Mouse (Mus musculus) G1E (cell line): Measurements from ENCODE around the gene Gm10961. TPM values are rescaled to one million over a fixed set of nuclear protein-coding genes. Genes with fewer than 3 reads are reported as not detected.

Experiments
- ATAC-seq: 2 replicates; pipeline ENCODE4 v1.8.0; 2016; ENCODE audit warnings: mild to moderate bottlenecking; ENCODE audit not compliant: insufficient number of reproducible peaks, poor library complexity, low FRiP score, severe bottlenecking; ENCODE audit errors: extremely low read depth
- DNase-seq: peaks from one replicate; pipeline ENCODE4 v3.0.0; 2012; ENCODE audit warnings: low spot score
- H3K27me3 ChIP-seq: 2 replicates; pipeline ENCODE4 v1.6.1; 2012; ENCODE audit warnings: mild to moderate bottlenecking, low read length, inconsistent platforms; ENCODE audit not compliant: insufficient read depth
- H3K36me3 ChIP-seq: replicated peaks from 2 replicates; pipeline ENCODE3; 2012; ENCODE audit warnings: mild to moderate bottlenecking, inconsistent platforms
- H3K4me1 ChIP-seq: 2 replicates; pipeline ENCODE4 v1.6.1; 2012; ENCODE audit warnings: low read depth, low read length, inconsistent platforms, mixed read lengths; ENCODE audit not compliant: insufficient read depth
- H3K4me3 ChIP-seq: 2 replicates; pipeline ENCODE4 v1.5.1; 2012; ENCODE audit warnings: low read depth, mild to moderate bottlenecking, inconsistent platforms, low read length, moderate library complexity, mixed read lengths
- H3K9me3 ChIP-seq: replicated peaks from 2 replicates; pipeline ENCODE4 v1.6.1; 2012; ENCODE audit warnings: inconsistent platforms
- CTCF ChIP-seq: IDR thresholded peaks from 2 replicates; pipeline ENCODE4 v1.5.1; 2012; ENCODE audit warnings: low read depth, low read length, inconsistent platforms, mixed read lengths
- GATA1 ChIP-seq: IDR thresholded peaks from 2 replicates; pipeline ENCODE4 v1.6.1; 2012; ENCODE audit warnings: borderline replicate concordance, low read length, inconsistent platforms, mixed read lengths
- GATA2 ChIP-seq: IDR thresholded peaks from 2 replicates; pipeline ENCODE4 v1.6.1; 2012; ENCODE audit warnings: low read depth, low read length, inconsistent platforms, borderline replicate concordance
- POLR2AphosphoS5 ChIP-seq: IDR thresholded peaks from 2 replicates; pipeline ENCODE4 v1.6.1; 2012; ENCODE audit warnings: low read depth, low read length, inconsistent platforms; ENCODE audit not compliant: insufficient replicate concordance
- TAL1 ChIP-seq: conservative IDR thresholded peaks from 2 replicates; pipeline ENCODE4 v1.6.1; 2012; ENCODE audit warnings: low read depth, low read length, inconsistent platforms, mixed read lengths
- polyA plus RNA-seq: library from polyadenylated mRNA; stranded (reverse); fragments of >175 nt; gene quantifications from 2 replicates; pipeline ENCODE4 v1.2.3, GENCODE M21; 2012
- total RNA-seq, 2 experiments: library from RNA; stranded (forward) in 1 of 2; stranded (reverse) in 1 of 2; fragments of 200-1000 nt in 1 of 2; fragments of >200 nt in 1 of 2; fragmentation: Nextera tagmentation in 1 of 2; gene quantifications; 2 replicates each; pipeline ENCODE4 v1.2.3; 2014 to 2017

The Gm10961 gene
- total RNA-seq (2014; fragmentation: Nextera tagmentation): not detected in 2 replicates
- not detected in 2 replicates for total RNA-seq (2017)
- not detected in 2 replicates for polyA plus RNA-seq

DNA sequence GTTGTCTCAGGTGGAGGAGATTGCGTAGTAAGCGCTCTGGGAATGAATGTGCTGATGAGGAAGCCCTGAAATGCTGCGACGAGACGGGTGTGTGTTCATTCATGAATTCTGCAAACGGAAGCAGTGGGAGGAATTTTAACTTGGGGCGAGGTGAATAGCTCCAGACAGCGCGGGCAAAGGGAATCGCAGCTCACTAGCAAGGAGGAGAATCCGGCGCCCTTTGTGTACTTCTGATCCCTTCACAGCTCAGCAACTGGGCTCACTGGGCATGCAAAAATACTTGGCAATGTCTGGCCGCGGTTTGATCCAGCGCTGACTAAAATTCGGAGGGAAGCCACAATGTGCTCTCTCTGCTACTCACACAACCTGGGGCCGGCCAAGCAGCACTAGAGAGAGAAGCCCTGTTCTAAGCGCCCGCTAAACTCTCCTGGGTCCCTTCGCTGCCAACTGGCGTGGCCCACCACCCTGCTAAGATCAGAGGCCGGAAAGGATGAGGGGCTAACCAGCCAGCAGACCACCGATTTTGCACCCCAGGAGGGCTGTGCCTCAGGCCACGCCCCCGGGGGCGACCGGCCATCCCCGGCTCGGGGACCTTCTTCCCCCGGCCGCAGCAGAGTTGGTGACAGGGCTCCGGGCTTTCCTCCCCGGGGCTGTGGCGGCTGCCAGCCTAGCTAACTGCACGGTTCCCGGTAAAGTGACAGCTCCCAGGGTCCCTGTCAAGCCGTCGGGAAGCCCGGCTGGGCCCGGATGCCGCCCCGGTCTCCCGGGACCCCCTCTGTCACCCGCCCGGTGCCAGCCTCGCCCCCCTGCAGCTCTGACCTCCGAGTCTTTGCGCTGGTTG lies at the start of gene Gm10961:
Gene Gm10961 (plus strand): TSS at position 641 of the 841 bp plus-strand sequence.
- ATAC-seq (0 out of 2 replicates have a peak, but pooled peaks have one; percentile 11), DNase-seq (peak; percentile 59)
- Histone ChIP-seq H3K36me3 (peaks cover 38% of the 10 kb centered on the region), H3K4me1 (peaks cover 14% of the 10 kb centered on the region), H3K9me3 (no peaks in the 10 kb centered on the region), H3K27me3 (peaks cover 2% of the 10 kb centered on the region), H3K4me3 (peak within 1 kb of the TSS; percentile 90)
- TF ChIP-seq GATA1 (no peak), GATA2 (no peak), CTCF (no peak), POLR2AphosphoS5 (no peak), TAL1 (no peak)

DNA sequence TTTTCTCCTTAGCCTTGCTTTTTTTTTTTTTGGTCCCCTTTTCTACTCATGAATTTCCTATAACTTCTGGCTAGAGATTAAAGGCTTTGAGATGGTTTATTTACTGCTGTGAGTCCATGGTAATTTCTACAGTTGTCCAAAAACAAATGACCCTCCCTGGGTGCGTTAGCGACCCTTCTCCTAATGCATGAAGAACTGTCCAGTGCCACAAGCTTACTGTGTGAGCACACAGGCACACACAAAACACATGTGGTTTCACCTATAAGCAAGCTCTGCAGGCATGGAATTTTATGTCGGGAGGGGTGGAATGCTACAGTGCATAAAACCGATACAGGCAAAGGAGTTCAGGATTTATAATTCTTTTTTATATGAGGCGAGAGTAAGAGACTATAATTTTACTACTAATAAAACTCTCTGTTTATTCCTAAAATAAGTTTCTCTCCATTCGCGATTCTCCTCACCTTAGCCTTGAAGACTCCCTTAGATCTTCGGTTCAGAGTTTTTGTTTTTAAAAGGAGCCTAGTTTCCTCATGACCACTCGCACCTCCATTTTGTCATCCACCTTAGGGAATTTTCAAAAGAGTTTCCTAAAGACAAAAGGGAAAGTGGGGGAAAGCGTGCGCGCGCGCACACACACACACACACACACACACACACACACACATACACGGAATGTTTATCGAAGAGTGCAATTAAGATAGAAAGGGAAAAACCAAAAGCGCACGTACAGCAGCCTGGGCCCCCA lies 48.8 kb upstream of the Gm10961 start:
- DNase-seq (no peak), ATAC-seq (no peak)
- no peaks in the 10 kb centered on the region for H3K9me3 ChIP-seq
- H3K27me3 ChIP-seq: peaks cover 56% of the 10 kb centered on the region
- no peak overlapping the region for H3K4me3 ChIP-seq
- H3K4me1 ChIP-seq: peaks cover 21% of the 10 kb centered on the region
- no peaks in the 10 kb centered on the region for H3K36me3 ChIP-seq
- no peak for TF ChIP-seq GATA1
- no peak for TF ChIP-seq CTCF
- TF ChIP-seq TAL1: no peak
- TF ChIP-seq GATA2: no peak
- no peak for TF ChIP-seq POLR2AphosphoS5

DNA sequence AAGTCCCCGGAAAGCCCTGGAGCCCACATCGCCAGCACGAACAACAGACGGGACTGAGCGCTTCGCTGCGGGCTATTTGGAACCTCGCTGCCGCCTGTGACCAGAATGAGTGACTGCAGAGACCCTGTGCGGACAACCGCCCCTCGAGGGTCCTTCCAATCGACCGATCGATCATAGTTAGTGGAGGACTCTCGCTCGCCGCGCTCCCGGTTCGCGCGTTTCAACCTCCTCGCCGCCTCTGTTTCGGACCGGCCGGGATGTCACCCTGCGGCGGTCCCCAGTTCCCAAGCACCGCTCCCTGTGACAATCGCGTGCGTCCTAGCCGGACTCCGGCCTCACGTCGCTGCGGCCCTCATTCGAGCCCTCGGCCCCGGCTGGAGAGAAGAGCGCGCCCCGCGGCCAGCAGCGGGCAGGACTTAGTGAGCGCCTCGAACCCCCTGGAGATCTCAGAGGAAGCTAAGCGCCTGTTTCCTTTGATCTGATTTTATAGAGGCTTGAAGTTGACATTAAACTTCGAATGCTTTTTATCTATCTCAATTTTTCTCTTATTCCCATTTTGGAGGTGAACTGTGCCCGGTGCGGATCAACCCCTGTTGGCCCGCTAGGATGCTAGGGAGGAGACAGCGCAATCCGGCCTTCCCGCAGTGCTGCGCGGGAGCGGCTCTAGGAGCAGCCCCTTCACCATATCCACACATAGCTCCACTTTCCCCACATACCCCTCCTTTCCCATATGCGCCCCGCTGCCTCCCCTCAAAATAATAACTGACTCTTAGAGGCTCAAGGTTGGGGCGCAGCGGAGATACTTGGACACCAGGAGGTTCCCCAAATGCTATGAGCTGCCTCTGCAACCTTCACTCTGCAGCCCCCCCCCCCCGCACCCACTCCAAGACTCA lies 48.0 kb upstream of the Gm10961 start:
- H3K4me1 ChIP-seq: peaks cover 13% of the 10 kb centered on the region
- no peaks in the 10 kb centered on the region for H3K9me3 ChIP-seq
- no peak for DNase-seq
- peaks cover 63% of the 10 kb centered on the region for H3K27me3 ChIP-seq
- no peak overlapping the region for H3K4me3 ChIP-seq
- no peaks in the 10 kb centered on the region for H3K36me3 ChIP-seq
- ATAC-seq: no peak
- no peak for TF ChIP-seq GATA1
- TF ChIP-seq GATA2: no peak
- no peak for TF ChIP-seq CTCF
- no peak for TF ChIP-seq POLR2AphosphoS5
- TF ChIP-seq TAL1: no peak

DNA sequence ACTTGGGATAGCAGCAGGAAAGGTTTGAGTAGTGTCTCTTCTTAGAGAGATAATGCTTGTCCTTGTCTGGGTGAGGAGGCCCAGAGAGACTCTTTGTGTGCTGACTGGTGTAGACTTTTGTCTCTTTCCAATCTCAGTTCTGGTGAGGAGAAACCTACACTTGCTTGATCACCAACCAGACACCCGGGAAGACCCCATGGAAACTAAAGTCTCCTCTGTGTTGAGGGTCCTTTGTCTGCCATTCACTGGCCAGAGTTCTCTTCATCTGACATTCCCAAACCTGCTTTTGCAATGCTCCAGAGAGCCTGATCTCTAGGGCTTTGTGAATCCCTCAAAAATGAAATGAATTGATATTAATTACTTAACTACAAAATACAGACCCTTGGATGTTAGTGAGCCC lies 47.2 kb upstream of the Gm10961 start:
- TF ChIP-seq GATA2: no peak
- ATAC-seq (no peak), DNase-seq (no peak)
- peaks cover 5% of the 10 kb centered on the region for H3K4me1 ChIP-seq
- H3K9me3 ChIP-seq: no peaks in the 10 kb centered on the region
- H3K27me3 ChIP-seq: peaks cover 66% of the 10 kb centered on the region
- no peaks in the 10 kb centered on the region for H3K36me3 ChIP-seq
- H3K4me3 ChIP-seq: no peak overlapping the region

DNA sequence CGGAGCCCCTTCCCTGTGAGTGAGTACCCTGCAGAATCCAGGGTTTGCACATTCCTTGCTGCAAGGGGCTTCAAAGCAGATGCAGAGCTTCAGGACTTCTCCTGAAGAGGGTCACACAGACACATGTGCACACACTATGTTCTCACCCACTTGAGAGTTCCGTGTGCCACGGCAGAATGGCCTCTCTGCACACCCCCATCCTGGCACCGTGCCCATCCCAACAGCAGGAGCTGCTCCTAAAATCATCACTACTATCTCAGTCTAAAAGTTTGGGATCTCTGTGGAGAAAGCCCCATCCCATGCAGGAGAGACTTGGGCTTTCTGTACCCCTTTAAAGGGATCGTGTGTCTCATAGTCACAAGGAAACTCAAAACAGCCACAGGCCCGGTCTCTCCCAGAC lies 44.6 kb upstream of the Gm10961 start:
- H3K4me3 ChIP-seq: no peak overlapping the region
- H3K4me1 ChIP-seq: no peaks in the 10 kb centered on the region
- H3K27me3 ChIP-seq: peaks cover 61% of the 10 kb centered on the region
- TF ChIP-seq POLR2AphosphoS5 (no peak), GATA1 (no peak), GATA2 (no peak), TAL1 (no peak), CTCF (no peak)
- no peak for DNase-seq
- no peaks in the 10 kb centered on the region for H3K9me3 ChIP-seq
- ATAC-seq: no peak
- no peaks in the 10 kb centered on the region for H3K36me3 ChIP-seq
